ENCODE assay signal across 8 mouse cellular contexts in the genomic region with DNA sequence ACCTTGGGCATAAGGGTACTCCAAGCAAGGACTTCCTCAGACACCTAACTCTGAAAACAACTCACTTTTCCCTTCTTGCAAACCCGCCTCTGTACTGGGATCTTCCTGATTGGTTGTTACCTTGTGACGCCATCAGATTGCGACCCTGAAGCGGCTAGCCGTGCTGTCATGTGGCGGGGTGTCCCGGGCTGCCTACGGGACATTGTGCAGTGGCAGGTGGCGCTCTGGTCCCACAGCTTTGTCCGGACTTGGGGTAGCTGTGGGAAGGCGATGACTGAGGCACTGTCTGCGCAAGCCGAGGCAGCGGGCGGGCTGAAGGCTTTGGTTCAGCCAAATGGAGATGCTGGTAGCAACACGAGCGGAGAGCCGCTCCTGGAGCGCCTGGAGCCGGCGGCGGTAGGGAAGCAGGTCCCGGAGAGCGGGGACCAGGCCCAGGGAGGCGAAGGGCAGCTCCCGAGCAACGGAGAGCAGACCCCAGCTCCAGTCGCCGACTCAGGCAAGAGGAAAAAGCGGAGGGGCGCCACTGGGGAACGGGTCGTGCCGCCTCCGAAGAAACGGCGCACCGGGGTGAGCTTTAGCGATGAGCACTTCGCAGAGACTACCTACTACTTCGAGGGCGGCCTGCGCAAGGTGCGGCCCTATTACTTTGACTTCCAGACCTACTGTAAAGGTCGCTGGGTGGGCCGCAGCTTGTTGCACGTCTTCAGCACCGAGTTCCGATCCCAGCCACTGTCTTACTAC. TPM values are rescaled to one million over a fixed set of nuclear protein-coding genes. Genes with fewer than 3 reads are reported as not detected.
A peak's percentile ranks its signal among the peaks of the same experiment; 100 is the strongest.
DNase-seq lines count a peak whose midpoint lies in the region; ATAC-seq lines count a peak whose summit lies in the region.

A gene (plus strand): TSS at position 135 of the 741 bp plus-strand sequence.

- H3K27me3 ChIP-seq in lung, embryonic 16.5 days (ENCODE audit: control insufficient read depth, insufficient read depth, low read depth, low read length) = no peaks in the 10 kb centered on the region

- peaks cover 8% of the 10 kb centered on the region for H3K4me1 ChIP-seq in lung, embryonic 16.5 days (replicated peaks; ENCODE audit: control insufficient read depth, insufficient read depth, low read length)

- peak within 1 kb of the TSS; percentile 62 for H3K4me3 ChIP-seq in lung, embryonic 16.5 days (ENCODE audit: low read length)

- peaks cover 10% of the 10 kb centered on the region for H3K36me3 ChIP-seq in lung, embryonic 16.5 days (ENCODE audit: control insufficient read depth, insufficient read depth, low read length)

- peak within 1 kb of the TSS; percentile 64 for H3K4me2 ChIP-seq in lung, embryonic 16.5 days (ENCODE audit: low read depth, low read length)

- peak within 1 kb of the TSS; percentile 76 for H3K9ac ChIP-seq in lung, embryonic 16.5 days (ENCODE audit: low read length)

- peak; percentile 96 for DNase-seq in MEL-GATA-1-ER (ENCODE audit: extremely low read depth, low read depth)
- DNase-seq in cerebellum, adult 8-10 months = peak; percentile 88
- peak; percentile 97 for DNase-seq in forelimb bud, embryonic 11.5 days (ENCODE audit: low read depth, low spot score)
- DNase-seq in layer of hippocampus, adult 9-10 months (ENCODE audit: low spot score) = peak; percentile 82
- DNase-seq in ovary, postnatal 10 days (ENCODE audit: low spot score) = peak; percentile 79
- DNase-seq in thymus, postnatal 10 days (ENCODE audit: low spot score in 2 of 2) = peak; percentile 88 to 89

- WGBS in lung, embryonic 16.5 days = 0% methylated on average over 49 of the region's 49 CpGs

- no peaks in the 10 kb centered on the region for H3K9me3 ChIP-seq in lung, embryonic 16.5 days (ENCODE audit: control insufficient read depth, low read length)

- peak within 1 kb of the TSS; percentile 65 for H3K27ac ChIP-seq in lung, embryonic 16.5 days (ENCODE audit: low read length)

- peak; percentile 98 to 100 for ATAC-seq in hematopoietic stem cell, adult 5-6 weeks (replicated peaks in 1 of 2; ENCODE audit: insufficient read depth in 1 of 2, low FRiP score in 2 of 2, low TSS enrichment in 1 of 2, low read depth in 1 of 2, poor library complexity in 2 of 2, severe bottlenecking in 2 of 2)
- ATAC-seq in lung, embryonic 16.5 days (ENCODE audit: low read depth) = peak; percentile 97

RNA-seq across cellular contexts. Expression of the gene that starts here (rescaled TPM):
- 18.7 and 22.1 TPM in 2 replicates for total RNA-seq in hematopoietic stem cell, adult 5-6 weeks (2017)
- polyA plus RNA-seq in lung, embryonic 16.5 days (2015; fragmentation: Nextera tagmentation; extraction: Ambion mirVana) = 3.3 and 3.5 TPM in 2 replicates

Comparison
In these comparisons a context has a peak if more than half of its experiments do, and no peak if none do; other contexts are left out.
1. Peak in every context shown above with its lines: DNase-seq, ATAC-seq, H3K4me3 ChIP-seq and H3K27ac ChIP-seq.